Mouse (Mus musculus): ENCODE measurements around the gene Olfr91.
"Not testable (repeated sequence)": the region's sequence is repeated elsewhere in the genome, so short reads cannot be mapped to it uniquely, and the experiment has no call there.

Gene Olfr91

DNA sequence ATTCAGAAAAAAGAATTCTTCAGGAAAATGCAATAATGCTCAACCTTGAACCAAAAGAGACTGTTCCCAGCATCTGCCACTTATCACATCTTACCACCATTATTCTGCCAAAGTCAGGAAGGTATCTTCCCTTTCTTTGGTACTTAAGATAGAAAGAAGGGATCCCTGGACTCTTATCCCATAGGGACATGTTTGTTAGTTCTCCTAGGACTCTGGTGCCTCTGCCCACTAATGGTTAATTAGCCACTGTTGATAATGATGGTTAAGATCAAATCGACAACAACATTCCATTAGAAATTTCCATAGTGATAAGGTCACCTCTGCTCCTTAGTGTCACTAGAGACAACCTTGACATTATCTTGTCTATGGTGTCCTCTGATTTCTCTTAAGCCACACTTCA, at the start of gene Olfr91:
Gene Olfr91 (minus strand): TSS at position 101 of the 400 bp plus-strand sequence.
- DNase-seq: no peak

GRCm38 (mm10) chr17:37131366-37131765, 33.3 kb upstream of the Olfr91 start:
- not testable (repeated sequence) for DNase-seq

DNA sequence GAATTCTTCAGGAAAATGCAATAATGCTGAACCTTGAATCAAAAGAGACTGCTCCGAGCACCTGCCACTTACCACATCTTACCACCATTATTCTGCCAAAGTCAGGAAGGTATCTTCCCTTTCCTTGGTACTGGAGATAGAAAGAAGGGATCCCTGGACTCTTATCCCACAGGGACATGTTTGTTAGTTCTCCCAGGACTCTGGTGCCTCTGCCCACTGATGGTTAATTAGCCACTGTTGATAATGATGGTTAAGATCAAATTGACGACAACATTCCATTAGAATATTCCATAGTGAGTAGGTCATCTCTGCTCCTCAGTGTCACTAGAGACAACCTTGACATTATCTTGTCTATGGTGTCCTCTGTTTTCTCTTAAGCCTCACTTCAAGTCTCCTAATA, 21.9 kb upstream of the Olfr91 start, which contains the start of gene Olfr92:
Gene Olfr92 (minus strand): TSS at position 101 of the 400 bp plus-strand sequence.
- no peak for DNase-seq

DNA sequence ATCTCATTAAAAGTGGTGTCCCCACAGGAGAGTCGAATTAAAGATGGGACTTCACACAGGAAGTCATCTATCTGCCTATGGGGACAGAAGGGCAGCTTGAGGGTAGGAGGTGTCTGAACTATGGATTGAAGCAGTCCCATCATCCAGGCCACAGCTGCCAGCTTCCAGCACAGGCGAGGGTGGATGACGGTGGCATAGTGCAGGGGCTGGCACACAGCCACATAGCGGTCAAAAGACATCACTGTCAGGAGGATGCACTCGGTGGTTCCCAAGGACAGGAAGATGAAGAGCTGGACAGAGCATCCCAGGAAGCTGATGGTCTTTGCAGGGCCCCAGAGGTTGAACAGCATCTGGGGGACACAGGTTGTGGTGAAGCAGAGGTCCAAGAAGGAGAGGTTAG, 4.8 kb downstream of the Olfr91 start:
- DNase-seq: no peak

DNA sequence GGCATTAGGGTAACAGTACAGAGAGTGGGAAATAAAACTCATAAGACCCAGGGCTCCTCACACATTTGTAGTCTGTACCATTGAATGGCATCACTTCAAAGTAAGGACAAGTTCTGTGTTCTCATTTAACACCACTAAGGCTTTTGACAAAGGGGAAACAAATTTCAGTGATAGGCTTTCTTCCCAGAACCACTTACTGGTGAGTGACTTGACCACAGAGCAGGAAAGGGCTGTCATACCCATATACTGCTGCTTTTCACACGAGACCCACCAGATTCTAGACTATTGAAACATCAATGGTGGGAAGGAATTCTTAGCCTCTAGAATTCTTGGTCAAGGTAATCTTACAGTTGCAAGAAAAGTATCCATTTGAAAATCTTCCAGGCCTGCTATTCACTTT, 5.9 kb downstream of the Olfr91 start:
- no peak for DNase-seq

DNA sequence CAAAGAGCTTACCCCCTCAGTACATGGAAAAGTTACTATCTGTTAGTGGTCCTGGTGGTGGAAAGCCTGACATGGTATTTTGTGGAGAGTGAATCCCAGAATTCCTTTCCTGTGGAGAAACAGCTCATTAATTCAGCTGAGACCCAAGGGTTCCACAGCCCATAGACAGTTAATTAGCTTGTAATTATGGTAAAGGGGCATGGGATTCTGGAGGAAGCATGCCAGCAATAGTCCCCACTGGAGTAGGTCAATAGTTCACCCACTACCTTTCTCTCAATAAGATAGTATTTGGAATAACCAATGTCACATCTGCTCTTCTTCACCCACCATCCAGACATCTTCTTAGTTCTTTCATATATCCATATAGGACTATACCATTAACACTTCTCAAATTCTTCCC, 9.7 kb downstream of the Olfr91 start, which contains the start of gene Olfr90:
Gene Olfr90 (minus strand): TSS at position 101 of the 400 bp plus-strand sequence.
- DNase-seq: no peak

DNA sequence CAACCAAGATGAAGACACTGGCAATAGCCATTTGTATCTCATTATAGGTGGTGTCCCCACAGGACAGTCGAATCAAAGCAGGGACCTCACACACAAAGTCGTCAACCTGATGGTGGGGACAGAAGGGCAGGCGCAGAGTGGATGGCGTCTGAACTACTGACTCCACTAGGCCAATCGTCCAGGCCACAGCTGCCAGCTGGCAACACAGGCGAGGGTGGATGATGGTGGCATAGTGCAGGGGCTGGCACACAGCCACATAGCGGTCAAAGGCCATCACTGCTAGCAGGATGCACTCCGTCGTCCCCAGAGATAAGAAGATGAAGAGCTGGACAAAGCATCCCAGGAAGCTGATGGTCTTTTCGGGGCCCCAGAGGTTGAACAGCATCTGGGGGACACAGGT, 12.5 kb downstream of the Olfr91 start:
- DNase-seq: no peak

GRCm38 (mm10) chr17:37084632-37085031, 13.4 kb downstream of the Olfr91 start:
- DNase-seq: no peak

- peak; percentile 67 to 70 for DNase-seq
Measured at GRCm38 (mm10) chr17:37083327-37083726, 14.8 kb downstream of the Olfr91 start.

DNA sequence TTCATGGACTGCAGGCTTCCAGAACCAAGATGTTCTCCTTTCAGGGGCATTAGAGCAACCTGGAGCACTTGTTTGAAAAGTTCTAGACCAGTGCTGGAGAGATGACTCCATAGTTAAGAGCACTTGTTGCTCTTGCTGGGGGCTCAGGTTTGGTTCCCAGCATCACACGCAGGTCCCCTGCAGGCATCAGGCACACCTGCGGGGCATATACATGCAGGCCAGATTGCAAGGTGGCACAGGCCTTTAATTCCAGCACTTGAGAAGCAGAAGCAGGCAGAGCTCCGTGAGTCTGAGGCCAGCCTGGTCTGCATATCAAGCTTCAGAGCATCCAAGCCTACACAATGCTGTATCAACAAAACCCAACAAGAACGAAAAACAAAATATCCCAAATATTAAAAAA, 16.4 kb downstream of the Olfr91 start:
- no peak for DNase-seq

DNA sequence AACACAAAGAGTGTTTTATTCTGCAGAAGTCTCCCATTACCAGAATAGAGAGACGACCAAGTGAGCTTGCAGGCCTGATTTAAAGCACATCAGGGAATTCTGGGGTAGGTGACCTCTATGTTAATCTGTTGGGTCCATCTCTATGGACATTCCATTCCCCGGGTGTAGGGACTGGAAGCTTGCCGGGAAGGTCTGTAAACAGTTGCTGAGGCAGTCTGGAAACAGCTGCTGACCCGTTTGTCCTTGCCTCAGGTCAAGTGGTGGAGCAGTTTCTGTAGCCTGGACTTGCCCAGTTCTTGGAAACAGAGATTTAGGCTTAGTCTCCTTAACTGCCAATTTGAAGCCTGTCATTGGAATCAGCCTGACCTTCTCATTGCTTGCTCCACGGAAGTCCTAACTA, 18.0 kb downstream of the Olfr91 start:
- DNase-seq: peak; percentile 56 to 61

DNA sequence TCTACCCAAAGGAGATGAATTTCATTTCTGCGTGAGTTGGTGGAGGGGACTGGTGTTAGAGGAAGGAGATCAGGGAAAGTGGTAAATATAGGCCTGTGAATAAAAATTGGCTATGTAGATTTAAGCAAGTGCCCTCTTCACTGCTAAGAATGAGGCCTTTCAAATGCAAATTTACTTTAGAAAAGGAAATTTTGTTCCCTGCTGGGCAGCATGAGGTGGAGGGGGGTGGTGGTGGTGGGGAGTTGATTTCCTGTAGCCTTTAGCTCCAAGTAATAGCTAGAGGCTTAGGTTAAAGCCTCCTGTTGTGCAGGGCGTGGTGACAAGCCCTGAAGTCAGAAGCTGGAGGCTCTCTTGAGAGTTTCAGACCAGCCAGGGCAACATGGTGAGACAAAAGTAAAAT, 19.1 kb downstream of the Olfr91 start:
- DNase-seq: no peak

GRCm38 (mm10) chr17:37078193-37078592, 19.9 kb downstream of the Olfr91 start:
- no peak for DNase-seq

DNA sequence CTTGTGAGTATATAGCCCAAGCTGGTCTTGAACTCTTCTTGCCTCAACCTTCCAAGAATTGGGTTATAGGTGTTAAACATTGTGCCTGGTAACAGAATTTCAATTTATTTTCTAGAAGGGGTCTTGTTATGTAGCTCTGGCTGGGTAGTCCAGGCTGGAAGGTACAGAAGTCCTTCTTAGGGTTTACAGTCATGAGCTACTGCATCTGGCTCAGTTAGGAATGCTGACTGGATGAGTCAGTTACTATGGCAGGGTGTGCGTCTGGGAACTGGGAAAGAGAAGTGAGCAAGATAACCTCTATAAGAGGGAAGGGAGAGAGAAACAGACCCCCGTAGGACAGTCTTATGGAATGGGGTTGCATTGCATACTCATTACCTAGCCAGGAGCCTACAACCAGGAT, 22.3 kb downstream of the Olfr91 start:
- DNase-seq: no peak

- no peak for DNase-seq
Measured at GRCm38 (mm10) chr17:37075181-37075580, 22.9 kb downstream of the Olfr91 start.

DNA sequence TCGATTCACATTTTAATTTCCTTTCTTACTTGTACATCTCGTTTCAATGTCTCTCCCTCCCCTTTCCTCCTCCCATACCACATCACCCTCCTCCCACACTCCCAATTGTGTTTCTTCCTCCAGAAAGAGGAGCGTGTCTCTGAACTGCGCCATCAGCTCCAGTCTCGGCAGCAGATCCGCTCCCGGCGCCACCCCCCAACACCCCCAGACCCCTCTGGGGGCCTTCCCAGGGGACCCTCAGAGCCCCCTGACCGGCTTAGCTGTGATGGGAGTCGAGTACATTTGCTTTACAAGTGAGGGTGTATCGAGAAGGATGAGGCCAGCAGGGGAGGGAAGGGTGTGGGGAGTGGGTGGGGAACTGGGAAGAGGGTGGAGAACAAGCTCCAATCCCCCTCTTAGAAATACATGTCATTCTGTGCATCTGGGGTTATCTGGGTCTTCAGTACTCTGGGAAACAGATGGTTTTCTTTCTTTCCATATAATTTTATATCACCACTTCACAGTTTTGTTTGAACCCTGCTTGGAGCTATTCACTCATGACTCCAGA, 25.3 kb downstream of the Olfr91 start:
- no peak for DNase-seq

DNA sequence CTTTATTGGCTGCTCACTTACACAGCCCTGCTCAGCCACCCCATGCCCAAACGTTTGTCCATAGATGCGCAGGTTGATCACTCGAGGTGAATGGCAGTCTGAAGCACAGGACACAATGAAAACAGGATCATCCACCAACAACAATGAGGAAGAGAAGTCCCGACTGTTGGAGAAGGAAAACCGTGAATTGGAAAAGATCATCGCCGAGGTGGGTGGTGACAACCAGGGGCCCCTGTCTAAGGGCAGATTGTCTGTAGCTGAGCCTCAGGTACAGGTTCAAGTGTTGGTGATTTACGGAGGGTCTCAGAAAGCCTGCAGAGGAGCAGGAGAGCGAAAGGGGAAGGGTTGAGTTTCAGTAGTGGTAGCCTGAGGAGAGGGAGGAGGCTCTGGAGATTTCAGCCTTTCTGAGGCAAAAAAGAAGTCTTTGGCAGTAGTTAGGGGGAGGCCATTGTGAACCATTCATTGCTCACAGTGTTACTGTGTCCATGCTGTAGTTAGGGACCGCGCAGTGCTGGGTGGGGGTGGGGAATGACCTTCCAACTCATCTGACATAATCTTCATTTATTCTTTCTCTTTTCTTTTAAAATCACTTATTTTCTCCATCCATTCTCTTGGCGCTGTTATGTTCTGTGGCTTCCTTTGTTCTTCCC, 25.9 kb downstream of the Olfr91 start:
- no peak for DNase-seq

GRCm38 (mm10) chr17:37070121-37070520, 28.0 kb downstream of the Olfr91 start:
- no peak for DNase-seq

GRCm38 (mm10) chr17:37067861-37068260, 30.2 kb downstream of the Olfr91 start:
- no peak for DNase-seq

DNA sequence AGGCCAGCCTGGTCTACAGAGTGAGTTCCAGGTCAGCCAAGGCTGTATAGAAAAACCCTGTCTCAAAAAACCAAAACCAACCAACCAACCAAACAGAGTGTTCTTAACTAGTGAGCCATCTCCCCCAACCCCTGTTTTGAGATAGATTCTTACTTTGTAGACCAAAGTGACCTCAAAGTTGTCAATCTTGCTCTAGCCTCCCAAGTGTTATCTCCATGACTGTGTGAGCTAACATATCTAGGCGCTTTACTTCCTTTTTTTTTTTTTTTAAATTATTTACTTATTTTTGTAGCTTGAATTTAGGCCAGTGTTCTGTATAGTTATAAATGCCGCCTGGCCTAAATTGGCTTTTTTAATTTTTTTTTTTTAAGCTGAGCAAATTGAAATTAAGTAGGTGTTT, 32.1 kb downstream of the Olfr91 start:
- DNase-seq: no peak

GRCm38 (mm10) chr17:37063686-37064495, 34.2 kb downstream of the Olfr91 start:
- no peak for DNase-seq

DNA sequence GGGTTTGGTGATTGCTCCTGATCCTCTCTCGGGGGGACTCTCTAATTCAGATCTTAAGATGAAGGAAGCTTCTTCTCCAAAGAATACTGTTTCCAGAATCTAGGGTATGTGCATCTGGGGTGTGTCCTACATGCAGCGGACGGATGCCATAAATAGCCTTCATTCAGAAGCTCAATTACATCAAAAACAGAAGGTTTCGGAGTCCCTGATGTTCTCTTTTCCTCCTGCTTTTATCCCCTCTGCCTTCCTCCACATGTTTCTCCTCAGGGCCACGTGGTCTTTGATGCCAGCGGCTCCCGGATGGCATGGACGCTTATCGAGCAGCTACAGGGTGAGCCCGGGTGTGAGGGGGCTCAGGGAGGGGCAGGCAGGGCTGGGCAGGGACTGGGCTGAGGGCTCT, 35.0 kb downstream of the Olfr91 start:
- DNase-seq: no peak

- no peak for DNase-seq
Measured at GRCm38 (mm10) chr17:37062101-37062641, 35.9 kb downstream of the Olfr91 start.

DNA sequence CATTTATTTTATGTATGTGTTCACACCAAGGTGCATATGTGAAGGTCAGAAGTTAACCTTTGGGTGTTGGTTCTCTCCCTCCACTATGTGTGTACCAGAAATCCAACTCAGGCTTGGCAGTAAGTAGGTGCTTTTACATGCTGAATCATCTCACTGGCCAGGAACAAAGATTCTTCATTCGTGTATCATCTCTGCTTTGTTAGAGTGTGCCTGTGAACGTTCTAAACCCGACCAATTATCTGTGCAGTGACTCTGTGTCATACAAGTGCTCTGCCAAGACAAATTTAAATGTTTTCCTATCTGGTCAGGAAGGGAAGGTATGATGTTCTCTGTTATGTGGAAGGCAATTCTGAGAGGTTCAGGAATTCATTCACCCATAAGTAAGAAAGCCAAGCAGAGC, 36.6 kb downstream of the Olfr91 start:
- DNase-seq: no peak

Measured in kidney, postnatal 4 days (tissue).